Mouse (Mus musculus) midbrain, embryonic 13.5 days (tissue): ENCODE results near the gene Kri1. TPM values are rescaled to one million over a fixed set of nuclear protein-coding genes. Genes with fewer than 3 reads are reported as not detected.

Source experiments
- polyA plus RNA-seq: library from polyadenylated mRNA; unstranded; fragments of >200 nt; fragmentation: Nextera tagmentation; extraction: Ambion mirVana; gene quantifications from 2 replicates; pipeline ENCODE4 v1.2.1, GENCODE M21; 2015

Kri1 gene
- polyA plus RNA-seq, 1 experiment from 2014 or later, result 21.6 TPM

Other genes starting within 250 kb of the Kri1 start
- 1.8 and 2.0 TPM in 2 replicates for gene Zglp1, start 220.9 kb downstream of the Kri1 start, polyA plus RNA-seq
- gene Gm49373, start 214.9 kb downstream of the Kri1 start, polyA plus RNA-seq, result 1.0 and 1.2 TPM in 2 replicates
- gene Fdx1l, start 214.4 kb downstream of the Kri1 start, polyA plus RNA-seq, result 54.4 and 54.8 TPM in 2 replicates
- gene Gm38431, start 196.0 kb downstream of the Kri1 start, polyA plus RNA-seq, result 1.6 and 1.8 TPM in 2 replicates
- gene Raver1, start 196.0 kb downstream of the Kri1 start, polyA plus RNA-seq, result 33.4 and 40.7 TPM in 2 replicates
- 11.5 and 12.2 TPM in 2 replicates for gene Tyk2, start 156.7 kb downstream of the Kri1 start, polyA plus RNA-seq
- 233 TPM in 2 replicates for gene Cdc37, start 138.0 kb downstream of the Kri1 start, polyA plus RNA-seq
- 20.1 and 20.2 TPM in 2 replicates for gene Pde4a, start 122.3 kb downstream of the Kri1 start, polyA plus RNA-seq
- gene Keap1, start 48.6 kb downstream of the Kri1 start, polyA plus RNA-seq, result 58.6 and 61.9 TPM in 2 replicates
- gene S1pr5, start 39.5 kb downstream of the Kri1 start, polyA plus RNA-seq, result 1.1 and 1.6 TPM in 2 replicates
- gene Atg4d, start 22.7 kb downstream of the Kri1 start, polyA plus RNA-seq, result 55.3 and 57.8 TPM in 2 replicates
- 79.6 and 81.3 TPM in 2 replicates for gene Cdkn2d, start 3.4 kb upstream of the Kri1 start, polyA plus RNA-seq
- gene Ap1m2, start 24.4 kb upstream of the Kri1 start, polyA plus RNA-seq, result 0.23 and 0.34 TPM in 2 replicates
- 61.6 and 63.1 TPM in 2 replicates for gene Slc44a2, start 32.7 kb upstream of the Kri1 start, polyA plus RNA-seq
- 312 and 327 TPM in 2 replicates for gene Ilf3, start 79.9 kb upstream of the Kri1 start, polyA plus RNA-seq
- gene Qtrt1, start 123.9 kb upstream of the Kri1 start, polyA plus RNA-seq, result 52.3 and 53.0 TPM in 2 replicates
- 66.9 and 71.8 TPM in 2 replicates for gene Dnm2, start 136.9 kb upstream of the Kri1 start, polyA plus RNA-seq
- gene Tmed1, start 222.3 kb upstream of the Kri1 start, polyA plus RNA-seq, result 57.2 and 60.3 TPM in 2 replicates
- 5.1 and 6.3 TPM in 2 replicates for gene AB124611, start 238.2 kb upstream of the Kri1 start, polyA plus RNA-seq